Mouse (Mus musculus) stomach, embryonic 16.5 days (tissue): ENCODE measurements around the gene Dner. TPM values are rescaled to one million over a fixed set of nuclear protein-coding genes. Genes with fewer than 3 reads are reported as not detected.

Source experiments
- ATAC-seq: fragments of 200-750 bp; cut with Nextera tagmentation; 2 replicates; pipeline ENCODE4 v1.8.0; 2017; ENCODE audit warnings: moderate number of reproducible peaks, moderate TSS enrichment; ENCODE audit not compliant: insufficient read depth, low FRiP score
- H3K27ac ChIP-seq: fragments of 300-500 bp; sonication (generic); 2 replicates; pipeline ENCODE4 v1.5.1; 2014; ENCODE audit warnings: low read length
- H3K27me3 ChIP-seq: fragments of 300-500 bp; sonication (generic); 2 replicates; pipeline ENCODE4 v1.6.1; 2014; ENCODE audit warnings: low read length, control low read depth, mixed read lengths; ENCODE audit not compliant: control insufficient read depth, insufficient read depth
- H3K36me3 ChIP-seq: fragments of 300-500 bp; sonication (generic); 2 replicates; pipeline ENCODE4 v1.6.1; 2014; ENCODE audit warnings: low read length; ENCODE audit not compliant: control insufficient read depth, insufficient read depth
- H3K4me1 ChIP-seq: fragments of 300-500 bp; sonication (generic); 2 replicates; pipeline ENCODE4 v1.6.1; 2014; ENCODE audit warnings: low read length, control low read depth, mixed read lengths; ENCODE audit not compliant: control insufficient read depth, insufficient read depth
- H3K4me2 ChIP-seq: fragments of 300-500 bp; sonication (generic); 2 replicates; pipeline ENCODE4 v1.6.1; 2014; ENCODE audit warnings: low read depth, low read length, mixed read lengths
- H3K4me3 ChIP-seq: fragments of 300-500 bp; sonication (generic); replicated peaks from 2 replicates; pipeline ENCODE4 v1.5.1; 2014; ENCODE audit warnings: mild to moderate bottlenecking, low read length
- H3K9ac ChIP-seq: fragments of 300-500 bp; sonication (generic); 2 replicates; pipeline ENCODE4 v1.6.1; 2014; ENCODE audit warnings: low read length
- H3K9me3 ChIP-seq: fragments of 300-500 bp; sonication (generic); replicated peaks from 2 replicates; pipeline ENCODE4 v1.6.1; 2016; ENCODE audit warnings: low read length, control low read depth; ENCODE audit not compliant: control insufficient read depth
- WGBS: fragments of 180-500 bp; shearing (Covaris S2); extraction: QIAGEN DNeasy Blood & Tissue Kit; methylation state at CpG from one replicate; pipeline ENCODE4 v1.1.7; 2014; 5-methylcytosine and 5-hydroxymethylcytosine counted together
- polyA plus RNA-seq: library from polyadenylated mRNA; unstranded; fragments of >200 nt; fragmentation: Nextera tagmentation; extraction: Ambion mirVana; gene quantifications from 2 replicates; pipeline ENCODE4 v1.2.1, GENCODE M21; 2015

Gene Dner
- polyA plus RNA-seq, 1 experiment from 2014 or later: 3.2 TPM

DNA sequence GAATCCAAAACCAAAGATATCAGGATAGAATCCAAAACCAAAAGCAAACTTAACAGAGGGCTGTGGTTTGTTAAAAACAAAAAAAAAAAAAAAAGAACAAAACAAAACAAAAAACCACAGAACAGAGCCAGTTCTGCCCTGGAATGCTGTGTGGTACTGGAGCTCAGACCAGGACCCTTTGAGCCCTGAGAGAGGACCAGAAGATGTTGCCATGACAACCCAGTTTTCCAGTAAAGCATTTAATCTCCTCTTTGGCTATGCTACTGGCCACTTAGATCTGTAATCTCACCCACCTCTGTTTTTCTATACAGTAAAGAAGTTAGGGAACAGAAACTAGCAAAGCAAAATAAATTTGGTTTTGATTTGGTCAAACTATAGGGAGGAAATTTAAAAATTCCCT is 79.9 kb downstream of the Dner start:
- no peak overlapping the region for H3K9ac ChIP-seq
- no peak overlapping the region for H3K27ac ChIP-seq
- no peak for ATAC-seq
- H3K4me3 ChIP-seq: no peak overlapping the region
- no peak overlapping the region for H3K4me2 ChIP-seq
- H3K36me3 ChIP-seq: no peaks in the 10 kb centered on the region
- H3K4me1 ChIP-seq: no peaks in the 10 kb centered on the region
- no peaks in the 10 kb centered on the region for H3K27me3 ChIP-seq
- no peaks in the 10 kb centered on the region for H3K9me3 ChIP-seq

DNA sequence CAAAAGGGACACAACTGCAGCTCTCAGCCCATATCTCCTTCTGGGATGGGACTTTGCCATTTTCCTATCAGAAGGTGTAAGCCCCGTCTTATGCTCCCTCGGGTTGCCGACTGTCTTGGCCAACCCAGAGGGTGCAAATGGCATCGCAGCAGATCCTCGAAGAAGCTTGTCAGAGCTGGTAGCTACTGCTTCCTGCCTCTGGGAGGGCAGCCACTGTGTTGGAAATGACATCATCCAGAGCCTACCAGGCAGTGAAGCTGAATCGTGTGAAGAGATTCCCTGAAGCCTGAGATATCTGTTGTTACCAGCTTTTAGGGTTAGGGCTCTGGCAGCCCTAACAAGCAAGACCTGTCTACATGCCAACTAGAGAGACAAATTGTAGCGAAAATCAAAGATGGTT is 81.4 kb downstream of the Dner start:
- Histone ChIP-seq H3K27me3 (no peaks in the 10 kb centered on the region), H3K9me3 (no peaks in the 10 kb centered on the region), H3K4me2 (no peak overlapping the region), H3K4me3 (no peak overlapping the region), H3K36me3 (no peaks in the 10 kb centered on the region), H3K27ac (no peak overlapping the region), H3K9ac (no peak overlapping the region), H3K4me1 (no peaks in the 10 kb centered on the region)
- WGBS: 70% methylated on average over 7 of the region's 7 CpGs
- no peak for ATAC-seq

DNA sequence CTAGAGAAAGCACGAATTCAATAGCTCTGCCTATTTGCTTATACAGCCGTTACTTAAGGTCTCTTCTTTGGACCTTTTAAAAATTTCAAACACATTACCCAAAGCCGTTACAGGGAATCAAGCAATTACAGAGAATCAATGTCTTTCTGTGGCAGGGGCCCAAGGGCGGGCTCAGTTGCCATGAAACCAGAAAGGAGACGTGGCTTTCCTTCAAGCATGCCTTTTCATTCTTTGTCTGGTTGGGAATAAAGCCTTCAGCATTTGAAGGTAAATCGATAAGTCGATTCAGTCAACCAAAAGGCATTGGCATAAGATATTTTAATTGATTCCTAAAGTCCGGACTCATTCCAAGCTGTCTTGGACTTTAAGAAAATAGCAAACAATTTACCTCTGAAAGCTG is 82.9 kb downstream of the Dner start:
- no peaks in the 10 kb centered on the region for H3K9me3 ChIP-seq
- H3K4me2 ChIP-seq: no peak overlapping the region
- 73% methylated on average over 8 of the region's 8 CpGs for WGBS
- no peak overlapping the region for H3K27ac ChIP-seq
- no peaks in the 10 kb centered on the region for H3K27me3 ChIP-seq
- no peak for ATAC-seq
- no peaks in the 10 kb centered on the region for H3K4me1 ChIP-seq
- H3K9ac ChIP-seq: no peak overlapping the region
- no peaks in the 10 kb centered on the region for H3K36me3 ChIP-seq
- H3K4me3 ChIP-seq: no peak overlapping the region

DNA sequence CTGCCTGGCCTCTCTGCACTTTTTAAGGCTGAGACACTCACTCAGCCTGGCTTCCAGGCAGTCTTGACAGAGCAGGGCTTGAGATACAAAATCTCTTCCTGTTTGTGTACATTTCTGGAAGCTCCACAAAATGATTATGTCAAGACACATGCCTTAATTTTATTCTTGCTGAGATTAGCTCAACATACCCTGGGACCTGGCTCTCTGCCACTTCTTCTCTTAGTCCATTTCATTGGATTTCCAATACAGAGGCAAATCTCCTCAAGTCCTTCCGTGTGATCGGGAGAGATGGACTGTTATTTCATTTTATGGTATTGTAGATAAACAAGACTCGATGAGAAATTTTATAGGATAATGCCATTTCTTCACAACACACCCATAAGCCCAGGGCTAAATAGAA is 84.7 kb downstream of the Dner start:
- Histone ChIP-seq H3K4me2 (no peak overlapping the region), H3K4me3 (no peak overlapping the region), H3K27ac (no peak overlapping the region), H3K36me3 (no peaks in the 10 kb centered on the region), H3K9ac (no peak overlapping the region), H3K9me3 (no peaks in the 10 kb centered on the region), H3K4me1 (no peaks in the 10 kb centered on the region), H3K27me3 (no peaks in the 10 kb centered on the region)
- no peak for ATAC-seq
- 67% methylated on average over 3 of the region's 3 CpGs for WGBS

DNA sequence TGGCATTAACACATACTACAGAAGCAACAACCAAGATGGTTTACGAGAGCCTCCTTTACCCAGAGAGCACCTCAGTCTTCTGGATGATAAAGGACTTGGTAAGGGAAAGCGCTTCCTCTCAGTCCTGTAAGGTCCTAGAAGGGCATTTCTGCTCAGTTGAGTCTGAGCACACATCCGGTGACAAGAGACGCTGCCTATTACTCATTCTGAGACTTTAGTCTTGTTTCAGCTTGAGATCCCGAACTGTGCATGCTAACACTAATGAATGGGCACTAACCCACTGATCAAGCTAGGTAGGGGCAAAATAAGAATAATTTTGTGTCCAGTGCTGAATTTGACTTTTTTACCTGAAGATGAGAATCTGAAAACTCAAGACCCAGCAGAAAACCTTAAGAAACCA is 97.0 kb downstream of the Dner start:
- Histone ChIP-seq H3K4me1 (no peaks in the 10 kb centered on the region), H3K27me3 (no peaks in the 10 kb centered on the region), H3K27ac (no peak overlapping the region), H3K9me3 (no peaks in the 10 kb centered on the region), H3K9ac (no peak overlapping the region), H3K36me3 (no peaks in the 10 kb centered on the region), H3K4me3 (no peak overlapping the region), H3K4me2 (no peak overlapping the region)
- 86% methylated on average over 5 of the region's 5 CpGs for WGBS
- ATAC-seq: no peak

DNA sequence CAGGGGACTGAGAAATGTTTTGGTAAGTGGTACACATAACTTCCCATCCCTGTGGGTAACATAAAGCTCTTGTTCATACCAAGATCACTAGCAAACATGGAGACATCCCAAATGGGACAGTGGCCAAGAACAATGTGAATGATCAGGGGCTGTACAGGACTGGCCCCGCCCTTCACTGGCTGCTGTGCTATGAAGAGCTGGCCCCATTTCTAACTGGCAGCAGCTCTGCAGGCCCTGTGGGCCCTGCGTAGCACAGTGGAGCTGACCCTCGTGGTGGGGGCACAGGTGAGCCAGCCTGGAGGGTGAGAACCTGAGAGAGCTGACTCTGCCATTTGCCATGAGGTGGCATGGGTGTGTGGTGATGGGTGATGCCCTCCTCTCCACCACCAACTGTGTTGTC is 100.0 kb downstream of the Dner start:
- Histone ChIP-seq H3K4me2 (no peak overlapping the region), H3K4me1 (no peaks in the 10 kb centered on the region), H3K9me3 (no peaks in the 10 kb centered on the region), H3K27ac (no peak overlapping the region), H3K9ac (no peak overlapping the region), H3K36me3 (no peaks in the 10 kb centered on the region), H3K4me3 (no peak overlapping the region), H3K27me3 (no peaks in the 10 kb centered on the region)
- ATAC-seq: no peak
- 72% methylated on average over 3 of the region's 3 CpGs for WGBS

DNA sequence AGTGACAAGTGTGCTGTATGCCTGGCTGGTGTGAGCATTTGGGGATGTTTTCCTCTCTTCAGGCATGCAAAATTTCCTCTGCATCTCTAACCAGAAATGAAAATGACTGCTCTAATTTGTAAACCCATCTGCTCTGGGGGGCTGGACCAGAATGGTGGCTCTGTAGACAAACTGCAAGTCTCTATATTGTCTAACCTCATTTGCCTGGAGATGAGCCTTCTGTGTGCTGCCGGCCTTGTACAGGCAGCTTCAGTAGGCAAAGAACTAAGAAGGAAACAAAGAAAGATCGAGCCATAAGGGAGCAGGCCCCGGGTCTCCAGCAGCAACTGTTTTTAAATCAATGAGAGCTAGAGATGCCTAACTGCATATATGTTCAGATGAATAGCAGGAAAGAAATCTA is 103.6 kb downstream of the Dner start:
- Histone ChIP-seq H3K4me1 (no peaks in the 10 kb centered on the region), H3K4me2 (no peak overlapping the region), H3K4me3 (no peak overlapping the region), H3K27ac (no peak overlapping the region), H3K36me3 (no peaks in the 10 kb centered on the region), H3K27me3 (no peaks in the 10 kb centered on the region), H3K9me3 (no peaks in the 10 kb centered on the region), H3K9ac (no peak overlapping the region)
- 85% methylated on average over 3 of the region's 3 CpGs for WGBS
- no peak for ATAC-seq

DNA sequence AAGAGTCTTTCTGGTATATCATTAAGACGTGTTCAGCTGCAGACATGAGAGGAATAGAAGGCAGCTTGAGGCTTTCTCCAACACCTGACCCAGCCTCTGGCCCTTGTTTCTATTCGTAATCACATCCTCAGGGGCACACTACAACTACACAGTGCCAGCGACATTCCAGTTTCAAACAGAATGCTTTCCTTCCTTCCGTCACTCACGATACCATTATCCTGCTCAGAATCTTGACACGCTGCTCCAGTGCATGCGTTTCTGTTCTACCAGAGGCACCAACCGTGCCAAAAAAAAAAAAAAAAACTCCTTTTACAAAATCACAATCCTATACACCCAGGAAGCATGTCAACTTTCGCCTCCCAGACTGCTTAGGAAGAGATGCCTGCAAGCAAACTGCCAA is 105.5 kb downstream of the Dner start:
- ATAC-seq: no peak

DNA sequence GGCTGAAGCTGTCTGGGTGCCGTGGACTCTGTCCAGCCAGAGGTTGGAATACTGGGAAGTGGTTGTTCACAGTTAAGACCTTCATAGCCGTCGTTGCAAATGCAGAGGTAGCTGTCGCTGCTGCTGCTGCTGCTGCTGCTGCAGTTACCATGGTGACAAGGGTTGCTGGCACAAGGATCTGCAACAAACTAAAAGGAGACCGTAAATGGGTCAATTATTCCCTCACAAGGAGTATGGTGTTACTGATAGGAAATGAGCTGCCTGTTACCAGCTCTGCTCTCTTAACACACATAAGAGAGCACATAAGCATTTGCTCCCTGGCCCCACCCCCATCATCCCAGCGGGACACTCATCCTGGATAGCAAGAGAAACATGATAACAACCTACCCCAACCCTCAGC is 110.6 kb downstream of the Dner start:
- H3K27me3 ChIP-seq: no peaks in the 10 kb centered on the region
- H3K27ac ChIP-seq: no peak overlapping the region
- 26% methylated on average over 6 of the region's 6 CpGs for WGBS
- no peak overlapping the region for H3K4me3 ChIP-seq
- no peak overlapping the region for H3K9ac ChIP-seq
- no peaks in the 10 kb centered on the region for H3K9me3 ChIP-seq
- no peak for ATAC-seq
- no peaks in the 10 kb centered on the region for H3K36me3 ChIP-seq
- H3K4me2 ChIP-seq: no peak overlapping the region
- 0 out of 2 replicates have a peak, but pooled peaks cover 3% of the 10 kb centered on the region for H3K4me1 ChIP-seq

More for the DNA sequence above, 105.5 kb downstream of the Dner start:
- Histone ChIP-seq H3K4me1 (no peaks in the 10 kb centered on the region), H3K4me2 (no peak overlapping the region), H3K9ac (no peak overlapping the region), H3K4me3 (no peak overlapping the region), H3K36me3 (no peaks in the 10 kb centered on the region), H3K9me3 (no peaks in the 10 kb centered on the region), H3K27ac (no peak overlapping the region), H3K27me3 (no peaks in the 10 kb centered on the region)
- 78% methylated on average over 9 of the region's 9 CpGs for WGBS

DNA sequence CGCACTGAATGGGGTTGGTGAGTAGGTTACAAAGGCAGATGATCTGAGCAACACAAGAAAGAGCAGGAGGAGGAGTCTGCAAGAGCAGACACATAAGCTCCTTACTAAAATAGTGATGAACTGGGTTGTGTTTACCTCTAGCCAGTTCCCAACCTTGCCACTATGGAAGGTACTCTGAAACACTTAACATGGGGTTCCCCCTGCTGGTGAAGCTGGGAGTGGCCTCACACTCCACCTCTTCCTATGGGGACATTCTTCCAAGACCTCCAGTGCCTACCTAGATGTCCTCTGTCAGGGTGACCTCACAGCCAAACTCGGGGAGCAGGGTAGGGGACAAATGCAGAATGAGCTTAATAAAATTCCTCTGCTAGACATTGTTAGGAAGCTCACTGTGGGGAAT is 114.2 kb downstream of the Dner start:
- no peak for ATAC-seq
- H3K27me3 ChIP-seq: no peaks in the 10 kb centered on the region
- H3K4me2 ChIP-seq: no peak overlapping the region
- H3K4me1 ChIP-seq: 0 out of 2 replicates have a peak, but pooled peaks cover 3% of the 10 kb centered on the region
- no peak overlapping the region for H3K27ac ChIP-seq
- no peak overlapping the region for H3K9ac ChIP-seq
- no peak overlapping the region for H3K4me3 ChIP-seq
- no peaks in the 10 kb centered on the region for H3K9me3 ChIP-seq
- no peaks in the 10 kb centered on the region for H3K36me3 ChIP-seq
- 60% methylated on average over 2 of the region's 2 CpGs for WGBS
